24 mouse cellular contexts compared by ENCODE assay signal in the genomic region with DNA sequence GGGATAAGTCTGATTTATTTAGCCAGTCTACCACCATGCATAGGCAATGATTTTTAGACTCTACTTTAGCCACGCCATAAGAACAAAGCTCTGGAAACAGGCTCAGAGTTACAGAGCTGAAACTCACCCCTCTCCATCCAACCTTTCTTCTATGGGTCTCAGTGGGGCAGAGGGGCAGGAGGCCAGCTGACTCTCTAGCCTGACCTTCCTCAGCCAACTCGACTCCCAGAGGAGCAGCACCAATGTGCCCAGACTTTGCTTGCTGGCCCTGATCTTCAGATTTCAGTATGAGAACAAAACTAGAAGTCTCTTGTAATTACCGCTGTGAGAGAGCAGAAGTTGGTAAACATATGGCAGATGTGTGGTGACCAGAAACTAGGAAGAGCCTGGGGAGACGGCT.
"Had no signal": no experiment of that assay in that cellular context is flagged by ENCODE, and none has a peak within 500 bp of the region (broad histone marks: within the 10 kb centered on the region; RNA-seq: fewer than 3 reads in every experiment).

No protein-coding gene starts in this region.

- H3K27me3 ChIP-seq: heart, embryonic 12.5 days; hindbrain, embryonic 13.5 days; hindbrain, embryonic 15.5 days; kidney, embryonic 15.5 days; limb, embryonic 13.5 days; limb, embryonic 15.5 days; liver, embryonic 12.5 days had no signal

- H3K4me3 ChIP-seq: heart, embryonic 12.5 days; hindbrain, embryonic 13.5 days; hindbrain, embryonic 15.5 days; kidney, embryonic 15.5 days; limb, embryonic 13.5 days; limb, embryonic 15.5 days; liver, embryonic 12.5 days had no signal

- H3K27ac ChIP-seq: hindbrain, embryonic 13.5 days; hindbrain, embryonic 15.5 days; kidney, embryonic 15.5 days; kidney, postnatal 0 days; limb, embryonic 13.5 days; limb, embryonic 15.5 days; liver, embryonic 12.5 days; liver, embryonic 14.5 days had no signal

- H3K4me1 ChIP-seq: liver, embryonic 12.5 days had no signal

- H3K4me2 ChIP-seq: heart, embryonic 12.5 days; hindbrain, embryonic 13.5 days; hindbrain, embryonic 15.5 days; kidney, embryonic 15.5 days; limb, embryonic 13.5 days; limb, embryonic 15.5 days; liver, embryonic 12.5 days had no signal

- DNase-seq: gastrocnemius, postnatal 14 days; gastrocnemius, postnatal 36 days; heart, adult 18-20 months; heart, postnatal 36 days; kidney, adult 11 months; kidney, adult 2 months; kidney, adult 9 months; kidney, postnatal 14 days; kidney, postnatal 36 days; layer of hippocampus, adult 9-11 months; layer of hippocampus, postnatal 36 days; left cerebral cortex, postnatal 4 days; lung, adult 18-20 months had no signal

- H3K9me3 ChIP-seq: heart, embryonic 12.5 days; hindbrain, embryonic 13.5 days; hindbrain, embryonic 15.5 days; kidney, embryonic 15.5 days; limb, embryonic 13.5 days; limb, embryonic 15.5 days; liver, embryonic 12.5 days had no signal

- H3K9ac ChIP-seq: heart, embryonic 12.5 days; hindbrain, embryonic 13.5 days; hindbrain, embryonic 15.5 days; kidney, embryonic 15.5 days; limb, embryonic 13.5 days; limb, embryonic 15.5 days; liver, embryonic 12.5 days; liver, embryonic 14.5 days had no signal

- ATAC-seq: hindbrain, postnatal 0 days; intestine, embryonic 16.5 days; liver, embryonic 12.5 days had no signal
